In the genomic region with DNA sequence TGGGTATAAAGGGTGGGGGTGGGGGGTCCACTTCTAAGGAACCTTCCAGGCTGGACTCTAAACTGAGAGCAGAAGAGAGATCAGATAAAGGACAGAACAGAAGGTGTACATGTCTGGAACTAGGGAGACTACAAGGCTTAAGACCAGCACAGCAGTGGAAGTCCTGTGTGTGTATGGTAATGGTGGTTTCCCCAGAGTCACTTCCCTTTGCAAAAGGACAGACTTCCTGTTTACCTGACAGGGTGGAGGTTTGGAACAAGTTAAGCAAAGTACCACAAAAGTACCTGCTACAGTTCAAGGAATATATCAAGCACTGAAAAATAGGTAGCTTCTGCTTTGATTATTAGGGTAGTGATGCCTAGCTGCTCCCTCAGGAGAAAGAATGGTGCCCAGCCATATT, we compare ENCODE assay signal across 21 mouse cellular contexts.
DNase-seq lines count a peak whose midpoint lies in the region; ATAC-seq and TF ChIP-seq lines count a peak whose summit lies in the region.
"Had no signal": no experiment of that assay in that cellular context is flagged by ENCODE, and none has a peak within 500 bp of the region (broad histone marks: within the 10 kb centered on the region; RNA-seq: fewer than 3 reads in every experiment).

No protein-coding gene starts in this region.

- H3K9me3 ChIP-seq in liver, postnatal 0 days (ENCODE audit: low read length), result no peaks in the 10 kb centered on the region
- H3K9me3 ChIP-seq in liver, embryonic 11.5 days (ENCODE audit: control insufficient read depth, low read length), result no peaks in the 10 kb centered on the region
- no peaks in the 10 kb centered on the region for H3K9me3 ChIP-seq in embryonic facial prominence, embryonic 10.5 days
- H3K9me3 ChIP-seq: heart, embryonic 13.5 days; megakaryocyte, embryonic 14.5 days; neural tube, embryonic 13.5 days; stomach, embryonic 15.5 days had no signal

- no peak for TF ChIP-seq CTCF in liver, postnatal 0 days (IDR thresholded peaks at IDR 0.05; ENCODE audit: low read depth)
- no peak for TF ChIP-seq CTCF in bone marrow, adult 2 months (IDR thresholded peaks at IDR 0.05; ENCODE audit: control insufficient read depth, insufficient read depth, low read length)

- ATAC-seq in liver, postnatal 0 days, result no peak
- no peak for ATAC-seq in liver, embryonic 11.5 days (replicated peaks; ENCODE audit: low FRiP score)
- ATAC-seq: forebrain, embryonic 16.5 days had no signal

- no peak for DNase-seq in liver, postnatal 0 days
- DNase-seq in liver, embryonic 11.5 days (ENCODE audit: low spot score), result no peak
- peak; percentile 44 for DNase-seq in CD4-positive helper T cell, adult 2 months (ENCODE audit: low read depth, low spot score)
- DNase-seq in naive thymus-derived CD4-positive, alpha-beta T cell, adult 2 months (ENCODE audit: low read depth), result peak; percentile 61
- DNase-seq in ovary, adult 18-20 months (ENCODE audit: low spot score), result no peak
- DNase-seq in cerebellum, adult 9-10 months, result no peak
- no peak for DNase-seq in embryonic facial prominence, embryonic 10.5 days (ENCODE audit: low spot score)
- DNase-seq: adrenal gland, adult 8-10 months; cerebellum, adult 11 months; cerebellum, postnatal 36 days; heart, postnatal 4 days; liver; lung, embryonic 14.5 days; right cerebral cortex, postnatal 4 days; thymus, adult 2 months had no signal

- no peaks in the 10 kb centered on the region for H3K36me3 ChIP-seq in liver, postnatal 0 days (replicated peaks; ENCODE audit: insufficient read depth, low read length)
- no peaks in the 10 kb centered on the region for H3K36me3 ChIP-seq in liver, embryonic 11.5 days (ENCODE audit: control insufficient read depth, insufficient read depth, low read length)
- no peaks in the 10 kb centered on the region for H3K36me3 ChIP-seq in embryonic facial prominence, embryonic 10.5 days (replicated peaks)
- H3K36me3 ChIP-seq: heart, embryonic 13.5 days; neural tube, embryonic 13.5 days; stomach, embryonic 15.5 days had no signal

- no peak overlapping the region for H3K4me2 ChIP-seq in liver, postnatal 0 days (ENCODE audit: low read depth, low read length)
- no peak overlapping the region for H3K4me2 ChIP-seq in liver, embryonic 11.5 days
- H3K4me2 ChIP-seq: heart, embryonic 13.5 days; lung, embryonic 14.5 days; neural tube, embryonic 13.5 days; stomach, embryonic 15.5 days had no signal

- H3K27me3 ChIP-seq in liver, postnatal 0 days (ENCODE audit: insufficient read depth, low read length), result no peaks in the 10 kb centered on the region
- H3K27me3 ChIP-seq in liver, embryonic 11.5 days (replicated peaks; ENCODE audit: control insufficient read depth, insufficient read depth, low read length), result no peaks in the 10 kb centered on the region
- H3K27me3 ChIP-seq in embryonic facial prominence, embryonic 10.5 days (replicated peaks; ENCODE audit: low read depth, poor library complexity, severe bottlenecking), result peaks cover 28% of the 10 kb centered on the region
- H3K27me3 ChIP-seq: heart, embryonic 13.5 days; megakaryocyte, embryonic 14.5 days; neural tube, embryonic 13.5 days; stomach, embryonic 15.5 days had no signal

- peaks cover 9% of the 10 kb centered on the region; the same call in 1 of the 2 replicates for H3K4me1 ChIP-seq in liver, postnatal 0 days (ENCODE audit: insufficient read depth)
- peaks cover 4% of the 10 kb centered on the region for H3K4me1 ChIP-seq in liver, embryonic 11.5 days (replicated peaks; ENCODE audit: control insufficient read depth, insufficient read depth, low read length)
- no peaks in the 10 kb centered on the region; the same call in none of the 2 replicates for H3K4me1 ChIP-seq in bone marrow, adult 2 months (ENCODE audit: control insufficient read depth, insufficient read depth, low read length)
- peaks cover 42% of the 10 kb centered on the region for H3K4me1 ChIP-seq in embryonic facial prominence, embryonic 10.5 days
- H3K4me1 ChIP-seq: stomach, embryonic 15.5 days had no signal

- no peak overlapping the region for H3K4me3 ChIP-seq in liver, postnatal 0 days (ENCODE audit: low read depth, low read length)
- no peak overlapping the region for H3K4me3 ChIP-seq in liver, embryonic 11.5 days (ENCODE audit: low read depth, low read length)
- no peak overlapping the region for H3K4me3 ChIP-seq in bone marrow, adult 2 months (replicated peaks; ENCODE audit: control insufficient read depth, low read depth, low read length)
- no peak overlapping the region for H3K4me3 ChIP-seq in embryonic facial prominence, embryonic 10.5 days
- H3K4me3 ChIP-seq: heart, embryonic 13.5 days; megakaryocyte, embryonic 14.5 days; neural tube, embryonic 13.5 days; stomach, embryonic 15.5 days had no signal

- H3K9ac ChIP-seq in liver, postnatal 0 days (replicated peaks), result no peak overlapping the region
- H3K9ac ChIP-seq in liver, embryonic 11.5 days (ENCODE audit: low read depth, low read length), result no peak overlapping the region
- H3K9ac ChIP-seq: heart, embryonic 13.5 days; lung, embryonic 14.5 days; neural tube, embryonic 13.5 days; stomach, embryonic 15.5 days had no signal

- TF ChIP-seq EP300 in liver, postnatal 0 days (IDR thresholded peaks at IDR 0.05; ENCODE audit: low read depth), result no peak

- peak overlapping the region; percentile 49; the same call in 1 of the 2 replicates for H3K27ac ChIP-seq in liver, postnatal 0 days (ENCODE audit: low read depth)
- no peak overlapping the region for H3K27ac ChIP-seq in liver, embryonic 11.5 days (ENCODE audit: low read depth, low read length)
- peak overlapping the region; percentile 82 for H3K27ac ChIP-seq in bone marrow, adult 2 months (ENCODE audit: control insufficient read depth, insufficient read depth, low read depth, low read length, poor library complexity)
- H3K27ac ChIP-seq in embryonic facial prominence, embryonic 10.5 days (replicated peaks), result no peak overlapping the region
- H3K27ac ChIP-seq: heart, embryonic 13.5 days; neural tube, embryonic 13.5 days; stomach, embryonic 15.5 days had no signal

- TF ChIP-seq POLR2A in bone marrow, adult 2 months (IDR thresholded peaks at IDR 0.05; ENCODE audit: borderline replicate concordance, control insufficient read depth, low read depth, low read length), result no peak

Comparison
In these comparisons a context has a peak if more than half of its experiments do, and no peak if none do; other contexts are left out.
1. H3K27ac ChIP-seq: peak in liver, postnatal 0 days (single experiment) and bone marrow, adult 2 months (single experiment); none in liver, embryonic 11.5 days (single experiment) and embryonic facial prominence, embryonic 10.5 days (single experiment).
2. DNase-seq: peak in CD4-positive helper T cell, adult 2 months (single experiment) and naive thymus-derived CD4-positive, alpha-beta T cell, adult 2 months (single experiment); none in liver, postnatal 0 days (single experiment), liver, embryonic 11.5 days (single experiment), ovary, adult 18-20 months (single experiment), cerebellum, adult 9-10 months (single experiment) and embryonic facial prominence, embryonic 10.5 days (single experiment).